Mouse (Mus musculus) ES-E14 (cell line): ENCODE results near the gene Lamc2. TPM values are rescaled to one million over a fixed set of nuclear protein-coding genes. Genes with fewer than 3 reads are reported as not detected.

ENCODE experiments used
- DNase-seq: peaks from one replicate; pipeline ENCODE4 v3.0.0-alpha.2; 2013; ENCODE audit warnings: low read depth, low spot score
- H3K27ac ChIP-seq: 2 replicates; pipeline ENCODE4 v1.5.1; 2012; ENCODE audit warnings: low read depth, mild to moderate bottlenecking, low read length, moderate library complexity, mixed read lengths; ENCODE audit not compliant: poor library complexity, insufficient read depth, severe bottlenecking
- H3K36me3 ChIP-seq: 2 replicates; pipeline ENCODE4 v1.6.1; 2012; ENCODE audit warnings: mild to moderate bottlenecking, low read length, moderate library complexity, mixed read lengths; ENCODE audit not compliant: control insufficient read depth, poor library complexity, insufficient read depth, severe bottlenecking
- H3K4me1 ChIP-seq, 2 experiments: fragments of 150-350 bp in 1 of 2; sonication (generic) in 1 of 2; 2 replicates each; pipeline ENCODE4 v1.6.1; 2012; ENCODE audit warnings: low read length in 2 of 2, mild to moderate bottlenecking in 1 of 2, mixed read lengths in 1 of 2; ENCODE audit not compliant: control insufficient read depth in 2 of 2, insufficient read depth in 2 of 2, poor library complexity in 1 of 2
- H3K4me3 ChIP-seq, 2 experiments: fragments of 150-350 bp in 1 of 2; sonication (generic) in 1 of 2; 2 replicates each; pipeline ENCODE4 v1.5.1; 2012; ENCODE audit warnings: low read length in 2 of 2, low read depth in 1 of 2, mild to moderate bottlenecking in 1 of 2, mixed read lengths in 1 of 2; ENCODE audit not compliant: insufficient read depth in 1 of 2, poor library complexity in 1 of 2, severe bottlenecking in 1 of 2
- H3K9ac ChIP-seq: 2 replicates; pipeline ENCODE4 v1.6.1; 2012; ENCODE audit warnings: low read depth, mild to moderate bottlenecking, low read length, mixed read lengths; ENCODE audit not compliant: poor library complexity, insufficient read depth, severe bottlenecking
- H3K9me3 ChIP-seq: fragments of 150-350 bp; sonication (generic); 2 replicates; pipeline ENCODE4 v1.6.1; 2012; ENCODE audit warnings: low read depth, mild to moderate bottlenecking, low read length; ENCODE audit not compliant: control insufficient read depth, insufficient read depth
- CHD2 ChIP-seq: IDR thresholded peaks from 2 replicates; pipeline ENCODE4 v1.6.1; 2014; ENCODE audit warnings: mild to moderate bottlenecking, low read depth, low read length, inconsistent platforms
- HCFC1 ChIP-seq: IDR thresholded peaks from 2 replicates; pipeline ENCODE4 v1.6.1; 2012; ENCODE audit warnings: low read length, inconsistent platforms, borderline replicate concordance; ENCODE audit not compliant: insufficient read depth
- MAFK ChIP-seq: IDR thresholded peaks from 2 replicates; pipeline ENCODE4 v1.6.1; 2014; ENCODE audit warnings: mild to moderate bottlenecking, low read depth, low read length, inconsistent platforms; ENCODE audit not compliant: insufficient read depth
- ZC3H11A ChIP-seq: IDR thresholded peaks from 2 replicates; pipeline ENCODE4 v1.6.1; 2012; ENCODE audit warnings: low read depth, mild to moderate bottlenecking, inconsistent platforms, low read length, borderline replicate concordance
- ZNF384 ChIP-seq: IDR thresholded peaks from 2 replicates; pipeline ENCODE4 v1.6.1; 2012; ENCODE audit warnings: low read depth, low read length, inconsistent platforms
- in situ Hi-C, 2 experiments: fragments of 600-800 bp; cut with MboI; formaldehyde crosslinking; loops; one replicate each; pipeline ENCODE4 v1.15.1; 2025; ENCODE audit warnings: low sequenced_read_pairs in 2 of 2, inconsistent platforms in 1 of 2; ENCODE audit not compliant: unreplicated experiment in 2 of 2
- total RNA-seq: library from RNA; depleted of rRNA; stranded (reverse); fragments of 300-350 nt; gene quantifications from 2 replicates; pipeline ENCODE4 v1.2.3, GENCODE M21; 2012

Gene Lamc2
- total RNA-seq, 1 experiment, result 24.3 TPM

DNA sequence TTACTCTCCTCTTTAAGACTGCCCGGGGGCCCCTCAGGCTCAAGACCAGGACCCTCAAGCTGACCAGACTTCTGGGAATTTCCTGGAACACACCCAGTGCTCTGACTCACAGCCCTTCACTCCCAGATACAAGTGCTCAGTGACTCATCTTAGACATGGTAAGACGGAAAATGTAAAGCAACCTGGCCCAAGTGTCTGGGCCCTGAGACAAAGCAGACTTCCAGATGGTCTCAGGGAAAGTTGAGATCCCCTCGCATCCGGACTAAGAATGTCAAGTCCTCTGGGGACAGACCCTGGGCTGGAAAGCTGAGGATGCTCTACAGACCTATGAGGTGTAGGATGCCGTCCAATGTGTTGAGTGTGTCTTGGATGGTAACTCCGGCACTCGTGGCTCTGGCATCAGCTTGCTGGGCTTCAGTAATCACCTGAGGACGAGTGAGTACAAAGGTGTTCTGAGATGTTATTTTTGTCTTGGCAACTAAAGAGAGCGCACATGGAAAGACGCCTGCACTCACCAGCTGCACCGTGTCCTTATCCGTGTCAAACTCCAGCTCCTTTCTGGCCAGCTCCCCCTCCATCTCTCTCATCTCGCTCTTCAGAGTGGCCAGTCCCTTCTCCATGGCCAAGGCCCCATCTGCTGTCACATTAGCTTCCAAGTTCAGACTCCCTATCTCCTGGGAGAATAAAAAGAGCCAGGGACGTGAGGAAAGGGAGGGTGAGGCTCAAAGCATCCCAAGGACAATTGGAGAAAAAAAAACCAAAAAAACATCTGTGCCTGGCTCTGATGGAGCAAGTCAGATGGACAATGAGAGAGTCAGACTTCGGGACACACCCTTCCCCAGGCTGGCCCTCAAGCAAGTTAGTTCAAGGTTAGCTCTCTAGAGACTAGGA, 59.5 kb downstream of the Lamc2 start:
- no peak overlapping the region for H3K4me3 ChIP-seq
- no peak for TF ChIP-seq CHD2
- TF ChIP-seq ZNF384, result peak; percentile 82
- in situ Hi-C loops, result no loop called here
- peaks cover 4 to 11% of the 10 kb centered on the region in 2 experiments; a peak in 3 of 4 replicates for H3K4me1 ChIP-seq
- no peak overlapping the region for H3K27ac ChIP-seq
- no peaks in the 10 kb centered on the region for H3K36me3 ChIP-seq
- DNase-seq, result no peak
- no peaks in the 10 kb centered on the region for H3K9me3 ChIP-seq
- no peak overlapping the region for H3K9ac ChIP-seq

- TF ChIP-seq ZC3H11A, result no peak
- TF ChIP-seq HCFC1, result no peak
- TF ChIP-seq CHD2, result no peak
- no peak for TF ChIP-seq ZNF384
- Histone ChIP-seq H3K9me3 (no peaks in the 10 kb centered on the region), H3K9ac (no peak overlapping the region), H3K4me1 (peaks cover 4 to 9% of the 10 kb centered on the region in 2 experiments; a peak in 3 of 4 replicates), H3K36me3 (no peaks in the 10 kb centered on the region), H3K27ac (no peak overlapping the region), H3K4me3 (no peak overlapping the region)
- in situ Hi-C loops, result no loop called here
- DNase-seq, result no peak
These were observed 60.7 kb downstream of the Lamc2 start for GRCm38 (mm10) chr1:153125287-153126275.

- H3K9ac ChIP-seq, result no peak overlapping the region
- DNase-seq, result no peak
- TF ChIP-seq ZC3H11A, result no peak
- no peak for TF ChIP-seq ZNF384
- TF ChIP-seq HCFC1, result no peak
- TF ChIP-seq MAFK, result no peak
- TF ChIP-seq CHD2, result no peak
- no peaks in the 10 kb centered on the region for H3K9me3 ChIP-seq
- in situ Hi-C loops, result no loop called here
- H3K4me1 ChIP-seq, result peaks cover 2 to 6% of the 10 kb centered on the region in 2 experiments; a peak in 1 of 4 replicates
- H3K4me3 ChIP-seq, result no peak overlapping the region
- H3K36me3 ChIP-seq, result no peaks in the 10 kb centered on the region
- H3K27ac ChIP-seq, result no peak overlapping the region
These were observed 61.7 kb downstream of the Lamc2 start for GRCm38 (mm10) chr1:153124502-153124901.

GRCm38 (mm10) chr1:153122764-153123163, 63.5 kb downstream of the Lamc2 start:
- in situ Hi-C loops, result no loop called here
- no peak for DNase-seq
- Histone ChIP-seq H3K4me1 (0 out of 4 replicates have a peak, but pooled peaks cover 0 to 6% of the 10 kb centered on the region in 2 experiments), H3K9me3 (no peaks in the 10 kb centered on the region), H3K27ac (no peak overlapping the region), H3K4me3 (no peak overlapping the region), H3K36me3 (no peaks in the 10 kb centered on the region), H3K9ac (no peak overlapping the region)
- no peak for TF ChIP-seq ZC3H11A
- TF ChIP-seq MAFK, result no peak
- TF ChIP-seq ZNF384, result no peak
- no peak for TF ChIP-seq CHD2
- no peak for TF ChIP-seq HCFC1
